In the genomic region with DNA sequence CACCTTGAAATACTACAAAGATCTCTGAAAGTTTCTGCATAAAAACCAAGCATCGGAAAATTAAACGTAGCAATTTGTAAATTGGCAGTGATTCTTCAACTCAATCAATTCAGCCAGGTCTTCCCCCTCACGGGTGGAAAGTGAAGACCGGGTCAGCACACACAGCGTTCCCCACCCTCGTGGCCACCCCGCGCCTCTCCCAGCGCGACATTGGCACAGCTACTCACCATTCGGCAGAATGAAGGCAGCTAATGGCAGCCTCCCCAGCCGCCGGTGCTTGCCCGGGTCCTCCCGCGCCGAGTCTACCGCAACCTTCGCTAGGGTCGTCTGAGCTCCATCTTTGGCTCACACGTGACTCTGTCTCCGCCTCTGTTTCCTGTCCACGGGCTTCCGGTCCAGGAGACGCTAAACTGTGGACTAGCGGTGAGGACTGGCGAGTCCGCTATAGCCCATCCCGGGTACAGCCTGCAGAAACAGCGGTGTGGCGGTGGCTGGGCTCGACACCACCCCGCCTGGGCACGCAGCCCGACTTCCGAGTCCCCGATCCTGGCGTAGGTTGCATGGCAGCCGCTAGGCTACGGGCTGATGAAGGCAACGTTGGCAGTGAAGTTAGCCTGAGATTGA, we compare ENCODE assay signal across 8 mouse cellular contexts. TPM values are rescaled to one million over a fixed set of nuclear protein-coding genes. Genes with fewer than 3 reads are reported as not detected.
DNase-seq lines count a peak whose midpoint lies in the region; ATAC-seq and TF ChIP-seq lines count a peak whose summit lies in the region.

Tmem126a (minus strand) TSS at position 385 of the 624 bp plus-strand sequence.

- peak within 1 kb of the TSS; percentile 61 for H3K4me2 ChIP-seq in embryonic facial prominence, embryonic 11.5 days (ENCODE audit: low read depth, low read length)
- H3K4me2 ChIP-seq in intestine, postnatal 0 days (replicated peaks; ENCODE audit: low read depth) = peak within 1 kb of the TSS; percentile 75

- H3K27me3 ChIP-seq in embryonic facial prominence, embryonic 11.5 days (ENCODE audit: control insufficient read depth, insufficient read depth, low read length) = no peaks in the 10 kb centered on the region
- H3K27me3 ChIP-seq in intestine, postnatal 0 days (replicated peaks; ENCODE audit: control insufficient read depth, insufficient read depth, low read length) = no peaks in the 10 kb centered on the region
- no peaks in the 10 kb centered on the region for H3K27me3 ChIP-seq in midbrain, embryonic 10.5 days (ENCODE audit: low read depth, poor library complexity, severe bottlenecking)

- intact Hi-C loops in left cerebral cortex, postnatal 36 days (cut with DNase I) = loop anchor here (2.0 kb wide), 1 partner anchor 14 kb away; the partner anchor contains the start of gene Crebzf

- peak; percentile 63 for TF ChIP-seq CTCF in intestine, postnatal 0 days (IDR thresholded peaks at IDR 0.05; ENCODE audit: low read depth)

- no peaks in the 10 kb centered on the region; the same call in 1 of the 2 replicates for H3K4me1 ChIP-seq in embryonic facial prominence, embryonic 11.5 days (ENCODE audit: control insufficient read depth, insufficient read depth, low read length)
- H3K4me1 ChIP-seq in intestine, postnatal 0 days (replicated peaks; ENCODE audit: control insufficient read depth, insufficient read depth, low read length) = no peaks in the 10 kb centered on the region; the same call in 1 of the 2 replicates
- peaks cover 18% of the 10 kb centered on the region for H3K4me1 ChIP-seq in midbrain, embryonic 10.5 days

- peak; percentile 92 for DNase-seq in 3134 (ENCODE audit: extremely low read depth, insufficient read length, low spot score)
- DNase-seq in adrenal gland, postnatal 25 days = peak; percentile 86
- DNase-seq in embryonic facial prominence, embryonic 11.5 days (ENCODE audit: low spot score) = peak; percentile 92
- peak; percentile 84 for DNase-seq in left cerebral cortex, postnatal 36 days (ENCODE audit: low spot score in 2 of 2)
- DNase-seq in midbrain, embryonic 10.5 days (ENCODE audit: low spot score) = peak; percentile 91
- DNase-seq in skeletal muscle tissue, adult 2 months (ENCODE audit: low read depth, low spot score) = peak; percentile 88

- no peaks in the 10 kb centered on the region for H3K9me3 ChIP-seq in embryonic facial prominence, embryonic 11.5 days (replicated peaks; ENCODE audit: control insufficient read depth, low read length)
- no peaks in the 10 kb centered on the region for H3K9me3 ChIP-seq in intestine, postnatal 0 days (ENCODE audit: control insufficient read depth)
- no peaks in the 10 kb centered on the region for H3K9me3 ChIP-seq in midbrain, embryonic 10.5 days (replicated peaks)

- H3K27ac ChIP-seq in embryonic facial prominence, embryonic 11.5 days (replicated peaks; ENCODE audit: low read depth, low read length) = peak within 1 kb of the TSS; percentile 79
- peak within 1 kb of the TSS; percentile 73 for H3K27ac ChIP-seq in intestine, postnatal 0 days (ENCODE audit: low read depth, low read length)
- peak within 1 kb of the TSS; percentile 91 for H3K27ac ChIP-seq in midbrain, embryonic 10.5 days (replicated peaks)

- H3K9ac ChIP-seq in embryonic facial prominence, embryonic 11.5 days (replicated peaks; ENCODE audit: low read length) = peak within 1 kb of the TSS; percentile 76
- peak within 1 kb of the TSS; percentile 70 for H3K9ac ChIP-seq in intestine, postnatal 0 days (ENCODE audit: low read depth, low read length)

- H3K4me3 ChIP-seq in embryonic facial prominence, embryonic 11.5 days (ENCODE audit: low read depth, low read length) = peak within 1 kb of the TSS; percentile 68
- H3K4me3 ChIP-seq in intestine, postnatal 0 days (ENCODE audit: low read depth, low read length) = peak within 1 kb of the TSS; percentile 72
- peak within 1 kb of the TSS; percentile 77 for H3K4me3 ChIP-seq in midbrain, embryonic 10.5 days

- under 1% methylated on average over 41 of the region's 41 CpGs for WGBS in embryonic facial prominence, embryonic 11.5 days
- under 1% methylated on average over 41 of the region's 41 CpGs for WGBS in intestine, postnatal 0 days
- under 1% methylated on average over 41 of the region's 41 CpGs for WGBS in midbrain, embryonic 10.5 days

- peak; percentile 96 for ATAC-seq in embryonic facial prominence, embryonic 11.5 days (replicated peaks; ENCODE audit: insufficient number of reproducible peaks, low FRiP score, low TSS enrichment, low read depth)
- ATAC-seq in granulocyte monocyte progenitor cell, adult 5-6 weeks (replicated peaks; ENCODE audit: poor library complexity, severe bottlenecking) = peak; percentile 89
- ATAC-seq in intestine, postnatal 0 days = peak; percentile 91

- peaks cover 2% of the 10 kb centered on the region for H3K36me3 ChIP-seq in embryonic facial prominence, embryonic 11.5 days (replicated peaks; ENCODE audit: control insufficient read depth, insufficient read depth, low read depth, low read length)
- H3K36me3 ChIP-seq in intestine, postnatal 0 days (ENCODE audit: control insufficient read depth, insufficient read depth) = peaks cover 8% of the 10 kb centered on the region
- H3K36me3 ChIP-seq in midbrain, embryonic 10.5 days = peaks cover 25% of the 10 kb centered on the region

RNA-seq across cellular contexts. Expression of gene Tmem126a, which starts in this region (rescaled TPM):
- total RNA-seq in adrenal gland, postnatal 25 days (2021) = 52.9 and 53.1 TPM in 2 replicates
- polyA plus RNA-seq in embryonic facial prominence, embryonic 11.5 days (2014; fragmentation: Nextera tagmentation; extraction: Ambion mirVana) = 116 and 117 TPM in 2 replicates
- total RNA-seq in granulocyte monocyte progenitor cell, adult 5-6 weeks (2014; fragmentation: Nextera tagmentation) = 69.3 and 70.3 TPM in 2 replicates
- 30.2 and 36.4 TPM in 2 replicates for total RNA-seq in granulocyte monocyte progenitor cell, adult 5-6 weeks (2017)
- 125 and 136 TPM in 2 replicates for polyA plus RNA-seq in intestine, postnatal 0 days (2015; fragmentation: Nextera tagmentation; extraction: Ambion mirVana)
- total RNA-seq in left cerebral cortex, postnatal 36 days (2021) = 10 to 100 TPM; 38.2 to 39.1 TPM
- 143 and 146 TPM in 2 replicates for polyA plus RNA-seq in midbrain, embryonic 10.5 days (2016; fragmentation: Nextera tagmentation; extraction: Ambion mirVana)

Comparison
In these comparisons a context has a peak if more than half of its experiments do, and no peak if none do; other contexts are left out.
1. Peak in every context shown above with its lines: DNase-seq, ATAC-seq, H3K4me3 ChIP-seq and H3K27ac ChIP-seq.